Mouse (Mus musculus) megakaryocyte-erythroid progenitor cell, adult 5-6 weeks (primary cell): ENCODE results near the gene Fgd2. TPM values are rescaled to one million over a fixed set of nuclear protein-coding genes. Genes with fewer than 3 reads are reported as not detected.
A peak's percentile ranks its signal among the peaks of the same experiment; 100 is the strongest.
"Not testable (repeated sequence)": the region's sequence is repeated elsewhere in the genome, so short reads cannot be mapped to it uniquely, and the experiment has no call there.

Experiments
- ATAC-seq: replicated peaks from 2 replicates; pipeline ENCODE4 v1.8.0; 2016; ENCODE audit warnings: mild to moderate bottlenecking, inconsistent platforms; ENCODE audit not compliant: severe bottlenecking, poor library complexity, low FRiP score, low TSS enrichment
- total RNA-seq, 2 experiments: library from RNA; stranded (forward) in 1 of 2; stranded (reverse) in 1 of 2; fragments of 200-1000, 215-1000 nt in 1 of 2; fragments of >200 nt in 1 of 2; fragmentation: Nextera tagmentation in 1 of 2; gene quantifications; 2 replicates each; pipeline ENCODE4 v1.2.3; 2014 to 2017

Gene Fgd2
- total RNA-seq, 2 experiments from 2014 or later: 2.7 to 3.4 TPM

DNA sequence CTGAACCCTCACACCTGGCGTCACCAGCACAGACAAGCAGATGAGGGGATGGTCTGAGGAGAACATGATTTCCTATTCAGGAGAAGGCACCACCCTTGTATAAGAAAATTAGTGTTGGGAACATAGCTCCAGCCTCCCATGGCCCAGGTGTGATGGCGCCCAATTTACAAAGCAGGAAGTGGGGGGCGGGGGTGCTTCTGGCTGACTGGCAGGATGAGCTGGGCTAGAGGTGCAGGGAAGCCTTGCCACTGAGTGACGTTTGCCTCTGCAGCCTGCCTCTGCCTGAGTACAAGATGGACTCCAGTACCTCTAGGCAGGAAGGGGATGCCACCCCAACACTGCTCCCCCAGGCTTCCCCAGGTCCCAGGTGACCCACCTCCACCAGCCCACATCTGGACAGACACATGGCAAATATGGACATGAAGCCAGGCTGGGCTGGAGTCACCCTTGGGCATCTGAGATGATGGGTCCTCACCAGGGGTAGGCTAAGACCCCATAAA, 28.5 kb upstream of the Fgd2 start:
- no peak for ATAC-seq

DNA sequence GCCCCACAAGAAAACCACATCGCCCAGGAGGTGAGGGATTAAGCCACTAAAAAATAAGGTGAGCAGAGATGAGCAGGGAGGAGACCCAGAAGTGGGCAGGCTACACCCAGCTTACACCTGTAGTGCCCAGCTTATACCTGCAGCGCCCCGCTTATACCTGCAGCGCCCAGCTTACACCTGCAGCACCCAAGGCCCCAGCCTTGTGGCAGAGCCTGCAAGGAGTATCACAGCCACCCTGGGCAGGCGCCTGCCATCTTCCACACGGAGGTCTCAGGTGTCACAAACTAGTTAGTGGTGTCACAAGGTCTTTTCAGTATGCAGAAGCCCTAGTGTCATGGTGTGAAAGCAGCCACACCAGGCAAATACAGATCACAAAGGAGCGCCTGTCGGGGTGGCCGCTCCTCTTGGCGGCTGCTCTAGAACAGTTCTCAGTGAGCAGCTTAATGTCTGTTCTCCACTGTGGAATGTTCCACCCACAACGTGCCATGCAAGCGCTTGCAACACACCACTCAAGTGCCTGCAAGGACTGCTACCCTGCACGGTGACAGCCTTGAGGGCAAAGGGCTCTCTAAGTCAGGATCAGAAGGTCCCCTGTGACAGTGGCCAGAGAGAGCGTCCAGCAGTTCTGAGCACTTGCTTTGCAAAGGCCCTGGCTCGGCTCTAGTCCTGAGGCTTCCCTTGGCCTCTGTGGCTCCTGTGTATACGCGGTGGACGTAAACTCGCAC, 24.3 kb upstream of the Fgd2 start:
- no peak for ATAC-seq

DNA sequence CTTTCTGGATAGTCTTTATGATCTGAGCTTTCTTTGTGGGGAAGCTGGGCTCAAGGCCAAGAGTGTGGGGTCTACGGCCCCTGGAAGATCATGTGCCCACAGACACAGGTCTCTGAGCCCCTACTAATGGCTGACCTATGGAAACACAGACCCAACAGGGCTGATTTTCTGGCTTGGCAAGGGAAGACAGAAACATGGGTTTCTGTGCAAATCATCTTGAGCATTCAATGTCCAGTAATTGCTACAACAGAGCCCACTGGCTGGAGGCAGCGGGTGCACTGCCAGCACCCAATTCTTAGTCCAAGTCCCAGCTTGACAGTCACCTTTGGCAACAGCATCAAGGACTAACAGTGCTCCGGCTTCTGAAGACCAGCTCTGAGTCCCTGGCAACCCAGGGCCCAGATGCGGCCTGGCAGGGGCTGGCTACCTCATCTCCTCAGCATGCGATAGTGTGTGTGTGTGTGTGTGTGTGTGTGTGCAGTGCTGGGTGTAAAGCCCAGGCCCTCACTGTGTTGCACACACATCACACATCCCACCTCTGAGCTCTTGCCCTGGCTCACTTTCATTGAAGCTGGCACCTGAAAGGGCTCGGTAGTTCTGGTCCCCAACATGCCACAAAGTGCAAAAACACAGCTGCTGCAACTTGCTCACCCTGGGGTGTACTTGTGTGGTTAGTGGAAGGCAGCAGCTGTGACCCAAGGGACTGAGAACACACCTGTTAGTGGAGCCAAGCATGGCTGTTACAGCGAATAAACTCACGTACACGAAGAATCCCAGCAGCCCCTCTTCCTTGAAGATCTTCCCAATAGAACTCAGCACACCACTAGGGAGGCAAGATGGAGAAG, 22.5 kb upstream of the Fgd2 start:
- no peak for ATAC-seq

DNA sequence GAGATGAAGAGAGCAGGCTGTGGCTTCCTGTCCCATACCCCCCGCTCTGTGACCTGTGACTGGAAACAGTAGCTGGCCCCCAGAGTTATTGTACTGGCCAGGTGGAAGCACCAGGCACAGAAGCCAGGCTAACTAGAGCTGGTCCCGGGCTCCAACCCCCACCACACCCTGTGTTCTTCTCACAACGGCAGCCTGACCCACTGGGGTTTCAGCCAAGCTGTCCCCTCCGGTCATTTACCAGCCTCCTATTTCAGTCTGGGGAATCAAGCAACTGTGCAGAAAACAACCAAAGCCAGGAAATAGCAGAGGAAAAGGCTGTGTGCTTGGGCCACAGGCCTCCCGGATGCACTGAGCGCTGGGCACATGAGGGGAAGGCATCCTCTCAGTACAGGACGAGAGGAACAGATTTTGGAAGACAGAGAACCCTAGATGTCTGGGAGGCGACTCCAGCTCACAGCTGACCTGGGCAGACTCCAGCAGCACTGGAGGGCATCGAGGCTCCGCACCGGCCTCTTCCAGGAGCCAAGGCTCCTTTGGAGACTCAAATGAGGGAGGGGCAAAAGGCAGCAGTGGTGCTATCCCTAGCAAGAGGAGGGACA, 21.4 kb upstream of the Fgd2 start:
- ATAC-seq: no peak

DNA sequence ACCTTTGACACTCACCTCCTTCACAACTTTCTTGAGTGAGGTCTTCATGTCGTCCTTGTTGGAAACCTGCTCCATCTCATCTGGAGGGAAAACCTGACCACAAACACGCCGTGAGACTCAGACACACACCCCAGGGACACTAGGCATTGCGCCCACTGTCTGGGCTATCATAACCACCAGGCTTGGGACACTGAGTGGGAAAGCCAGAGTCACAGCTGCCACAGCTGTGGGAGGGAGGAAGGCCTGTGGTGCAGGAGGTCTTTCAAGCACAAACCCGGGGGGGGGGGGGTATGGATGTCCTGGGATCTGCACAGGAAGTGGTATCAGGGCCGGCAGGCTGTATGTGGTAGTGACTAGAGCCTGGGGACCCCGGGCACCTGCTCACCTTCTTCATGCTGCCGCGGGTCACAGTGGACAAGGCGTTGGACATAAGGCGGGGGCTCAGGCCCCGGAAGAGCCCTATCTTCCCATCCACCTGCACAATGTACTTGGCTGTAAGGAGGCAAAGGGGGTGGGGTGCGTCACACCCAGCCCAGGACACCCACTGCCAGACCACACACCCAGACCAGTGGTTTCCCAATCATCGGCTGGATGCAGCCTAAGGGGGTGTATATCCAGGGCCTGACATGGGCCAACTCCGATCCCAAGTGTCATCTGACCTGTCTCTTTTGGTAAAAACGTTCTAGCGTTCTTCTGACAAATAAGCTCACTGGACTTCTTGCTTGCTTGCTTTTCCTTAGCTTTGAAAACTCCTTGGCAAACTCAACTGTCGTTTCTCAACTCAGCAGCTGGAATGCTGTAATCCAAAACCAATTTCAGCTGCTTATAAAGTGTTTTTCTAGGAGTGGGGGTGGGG, 20.1 kb upstream of the Fgd2 start:
- no peak for ATAC-seq

DNA sequence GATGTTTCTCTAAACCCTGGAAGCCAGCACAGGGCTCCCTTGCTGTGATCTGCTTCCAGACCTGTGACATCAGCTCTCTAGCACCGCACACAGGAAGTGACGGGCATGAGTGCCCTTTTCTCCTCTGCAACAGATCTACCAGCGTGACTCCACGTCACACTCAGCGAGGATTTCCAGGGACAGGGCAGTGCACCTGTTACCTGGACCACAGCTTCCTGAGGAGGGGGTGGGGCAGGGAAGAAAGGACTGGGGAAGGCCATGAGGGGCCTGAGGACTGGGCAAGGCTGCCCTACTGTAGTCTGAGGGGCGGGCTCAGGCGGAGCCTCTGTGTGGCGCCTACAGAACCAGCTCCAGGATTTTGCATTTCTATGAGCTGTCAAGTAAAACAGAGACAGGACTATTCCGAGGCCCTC, 19.1 kb upstream of the Fgd2 start:
- peak; percentile 36; the same call in 1 of the 2 replicates for ATAC-seq

DNA sequence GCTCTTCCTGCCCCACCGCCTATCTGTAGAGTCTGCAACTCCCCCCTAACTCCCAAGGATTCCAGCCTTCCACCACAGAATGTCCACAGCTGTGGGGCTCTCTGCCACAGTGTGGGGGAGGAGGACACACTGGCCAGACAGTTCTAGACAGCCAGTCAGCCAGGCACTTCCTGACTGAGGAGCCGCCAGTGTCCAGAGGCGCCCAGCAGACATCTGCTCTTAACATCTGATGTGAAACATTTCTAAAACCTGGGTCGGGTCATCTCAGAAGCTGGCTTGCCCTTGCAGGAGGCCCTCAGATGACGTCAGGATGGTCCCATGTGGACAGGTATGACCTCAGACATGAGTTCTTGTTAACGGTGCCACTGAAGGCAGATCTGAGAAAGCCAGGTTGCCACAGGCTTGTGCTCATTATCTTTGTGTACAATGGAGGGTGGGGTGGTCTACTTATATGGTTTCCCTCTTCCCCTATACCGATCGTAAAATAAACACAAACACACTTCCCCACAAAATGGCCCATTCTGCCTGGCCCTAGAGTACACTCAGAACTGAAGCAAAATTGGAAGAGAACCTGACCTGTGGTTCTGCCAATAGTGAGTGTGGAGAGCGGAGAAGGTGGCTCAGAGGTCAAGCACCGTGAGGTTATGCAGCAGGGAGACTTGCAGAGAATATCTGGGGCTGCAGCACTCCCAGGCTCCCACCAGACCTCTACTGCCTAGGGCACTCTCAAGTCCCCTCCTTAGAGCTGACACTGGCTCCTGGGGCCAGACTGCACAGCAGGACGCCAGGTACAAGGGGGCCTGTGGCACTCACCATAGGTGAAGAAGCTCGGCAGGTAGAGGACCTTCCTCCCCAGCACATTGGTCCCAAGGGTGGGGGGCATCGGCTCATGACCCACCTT, 18.5 kb upstream of the Fgd2 start:
- ATAC-seq: no peak

DNA sequence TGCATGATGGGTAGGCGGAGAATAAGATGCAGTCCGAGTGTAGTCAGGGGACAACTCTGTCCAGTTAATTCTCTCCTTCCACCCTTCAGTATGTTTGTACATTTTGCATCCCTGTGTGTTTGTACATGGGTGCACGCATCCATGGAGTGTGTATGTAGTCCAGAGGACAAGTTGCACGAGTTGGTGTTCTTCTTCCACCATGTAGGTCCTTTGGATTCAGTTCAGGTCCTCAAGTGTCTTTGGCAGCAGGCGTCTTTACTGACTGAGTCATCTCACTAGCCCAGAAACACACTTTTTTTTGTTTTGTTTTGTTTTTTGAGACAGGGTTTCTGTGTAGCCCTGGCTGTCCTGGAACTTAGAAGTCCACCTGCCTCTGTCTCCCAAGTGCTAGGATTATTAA, 17.5 kb upstream of the Fgd2 start:
- no peak for ATAC-seq

DNA sequence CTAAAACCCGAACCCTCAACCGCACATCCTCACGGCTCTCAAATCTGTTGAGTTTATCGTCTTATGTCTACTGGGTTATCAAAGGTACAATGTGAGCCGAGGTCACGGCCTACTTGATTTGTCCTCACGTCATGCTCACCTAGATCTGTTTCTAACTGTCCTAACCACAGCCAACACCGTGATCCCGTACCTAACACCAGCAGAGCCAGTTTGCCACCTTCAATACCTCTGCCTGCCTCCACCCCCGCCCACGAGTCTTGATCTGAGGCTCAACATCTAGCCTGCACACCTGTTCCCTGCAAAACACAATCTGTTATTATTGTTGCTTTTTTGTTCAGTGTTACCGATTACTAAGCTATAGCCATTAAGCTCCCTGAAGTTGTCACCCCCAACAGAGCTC, 15.4 kb upstream of the Fgd2 start:
- no peak for ATAC-seq

DNA sequence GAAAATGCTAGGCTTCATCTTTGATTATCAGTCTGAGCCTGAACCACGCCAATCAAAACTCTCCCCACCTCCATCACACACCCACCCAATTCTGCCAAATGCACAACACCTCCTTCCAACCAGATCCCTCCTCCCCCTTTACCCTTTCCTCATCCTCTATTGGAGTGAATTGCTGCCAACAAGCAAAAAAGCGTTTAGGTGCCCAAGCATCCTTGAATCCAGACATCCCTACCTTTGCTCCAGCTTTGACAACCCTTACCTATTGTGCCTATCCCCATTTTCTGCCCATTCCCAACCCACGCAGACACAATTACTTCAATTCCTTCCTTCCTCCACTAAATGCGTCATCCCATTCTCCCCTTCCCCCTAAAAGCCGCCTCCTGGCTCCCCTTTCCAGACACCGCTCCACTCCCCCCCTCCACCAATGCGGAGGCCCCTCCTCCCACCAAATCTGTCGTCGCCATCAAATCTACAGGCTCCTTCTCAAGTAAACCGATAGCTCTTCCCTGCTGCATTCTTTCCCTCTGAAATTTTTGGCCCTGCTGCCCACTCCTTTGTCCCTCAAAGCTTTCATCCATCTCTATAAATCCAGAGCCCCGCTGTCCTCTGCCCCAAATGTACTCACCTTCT, 14.1 kb upstream of the Fgd2 start:
- no peak for ATAC-seq

DNA sequence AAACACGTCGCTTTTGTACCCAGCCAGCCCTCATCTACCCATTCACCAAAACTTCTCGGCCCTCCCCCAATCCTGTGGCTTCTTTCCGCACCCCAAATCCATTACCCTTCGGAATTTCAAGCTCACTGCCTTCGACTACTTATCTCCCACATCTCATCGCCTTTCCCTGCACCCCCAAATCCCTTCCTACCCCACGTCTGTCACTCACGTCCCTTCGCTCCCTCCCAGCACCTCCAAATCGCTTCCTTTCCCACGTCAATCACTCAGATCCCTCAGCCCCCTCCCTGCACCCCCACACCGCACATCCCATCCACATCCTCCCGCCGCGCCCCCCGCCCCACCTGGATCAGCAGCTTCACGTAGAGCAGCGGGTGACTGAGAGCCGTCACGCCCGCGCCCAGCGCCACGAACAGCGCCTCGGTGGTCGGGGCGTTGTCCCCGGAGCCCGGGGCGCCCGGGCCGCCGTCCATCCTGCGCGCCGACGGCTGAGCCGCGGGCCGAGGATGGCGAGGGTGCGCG, 13.5 kb upstream of the Fgd2 start:
- ATAC-seq: no peak

DNA sequence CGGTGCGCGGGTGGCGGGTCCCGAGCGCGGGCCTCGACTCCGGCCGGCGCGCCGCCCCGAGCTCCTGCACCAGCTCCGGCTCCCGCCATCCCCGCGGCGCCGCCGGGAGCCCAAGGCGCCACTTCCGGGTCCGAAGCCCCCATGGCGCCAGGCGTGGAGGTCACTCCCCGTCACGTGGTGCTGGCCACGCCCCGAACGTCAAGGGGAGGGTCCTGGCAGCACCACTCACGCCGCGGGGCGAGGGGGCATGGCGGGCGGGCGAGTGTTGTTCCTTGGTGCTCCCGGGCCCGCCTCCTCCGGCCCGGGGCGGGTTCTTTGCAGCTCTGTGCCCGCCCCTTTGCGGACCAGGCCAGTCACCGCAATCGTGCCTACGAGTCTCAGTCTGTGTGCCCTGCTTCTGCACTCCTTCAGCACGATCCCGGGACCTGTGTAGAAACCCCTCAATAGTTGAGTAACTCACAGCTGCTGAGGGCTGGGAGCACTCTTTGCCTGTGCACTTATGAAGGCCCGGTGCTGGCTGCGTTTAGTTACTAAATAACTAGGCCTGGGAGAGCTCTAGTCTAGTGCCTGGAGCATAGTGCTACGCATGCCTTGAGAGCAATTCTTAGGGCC, 13.0 kb upstream of the Fgd2 start, which contains the start of gene Mtch1:
Mtch1 (minus strand) TSS at position 290 of the 612 bp plus-strand sequence.
- peak; percentile 99 for ATAC-seq

DNA sequence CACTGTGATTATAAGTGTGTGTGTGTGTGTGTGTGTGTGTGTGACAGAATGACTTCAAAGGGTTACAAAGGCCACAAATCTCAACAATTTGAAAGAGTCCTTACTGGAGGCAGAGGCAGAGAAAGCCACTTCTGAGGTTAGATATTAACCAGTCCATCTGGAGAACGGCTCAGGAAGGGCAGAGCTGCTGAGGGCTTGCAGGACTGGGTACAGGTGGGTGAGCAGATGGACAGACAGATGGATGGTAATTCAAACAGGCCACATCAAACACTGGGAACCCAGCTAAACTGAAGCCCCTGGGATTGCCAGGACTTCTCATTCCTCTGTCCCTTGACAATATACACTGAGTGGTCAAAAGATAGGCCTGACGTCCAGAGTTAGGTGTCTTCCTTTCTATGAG, 11.7 kb upstream of the Fgd2 start:
- ATAC-seq: no peak

DNA sequence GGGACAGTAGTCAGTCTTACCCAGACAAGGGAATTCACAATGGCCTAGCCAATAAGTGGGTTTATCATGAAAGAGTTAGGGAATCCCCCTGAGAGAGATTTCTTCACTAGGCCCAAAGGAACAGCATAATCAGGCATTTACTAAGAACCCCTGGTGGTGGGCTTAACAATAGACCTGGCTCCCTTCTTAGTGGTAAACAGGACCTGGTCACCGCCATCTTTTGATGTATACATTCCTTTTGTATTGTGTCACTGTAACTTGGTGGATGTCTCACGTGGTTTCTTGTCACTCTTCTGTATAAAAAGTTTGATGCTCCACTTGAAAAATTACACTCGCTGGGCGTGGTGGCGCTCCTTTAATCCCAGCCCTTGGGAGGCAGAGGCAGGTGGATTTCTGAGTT, 9.7 kb upstream of the Fgd2 start:
- ATAC-seq: not testable (repeated sequence)

DNA sequence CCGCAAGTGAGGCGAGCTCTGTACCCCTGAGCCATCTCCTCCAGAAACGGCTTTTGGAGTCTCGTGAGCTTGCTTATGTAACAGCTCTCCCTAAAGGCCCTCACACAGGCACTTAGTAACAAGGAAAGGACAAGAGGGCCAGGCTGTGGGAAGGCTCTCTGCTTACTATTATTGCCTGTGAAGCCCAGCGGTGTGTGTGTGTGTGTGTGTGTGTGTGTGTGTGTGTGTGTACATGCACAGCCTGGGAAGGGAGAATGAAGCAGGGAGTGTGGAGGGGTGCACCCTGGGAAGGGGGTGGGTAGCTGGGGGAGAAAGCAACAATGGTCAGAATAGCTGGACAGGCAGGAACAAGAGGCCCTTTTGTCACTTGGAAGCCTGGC, 5.3 kb upstream of the Fgd2 start:
- no peak for ATAC-seq

DNA sequence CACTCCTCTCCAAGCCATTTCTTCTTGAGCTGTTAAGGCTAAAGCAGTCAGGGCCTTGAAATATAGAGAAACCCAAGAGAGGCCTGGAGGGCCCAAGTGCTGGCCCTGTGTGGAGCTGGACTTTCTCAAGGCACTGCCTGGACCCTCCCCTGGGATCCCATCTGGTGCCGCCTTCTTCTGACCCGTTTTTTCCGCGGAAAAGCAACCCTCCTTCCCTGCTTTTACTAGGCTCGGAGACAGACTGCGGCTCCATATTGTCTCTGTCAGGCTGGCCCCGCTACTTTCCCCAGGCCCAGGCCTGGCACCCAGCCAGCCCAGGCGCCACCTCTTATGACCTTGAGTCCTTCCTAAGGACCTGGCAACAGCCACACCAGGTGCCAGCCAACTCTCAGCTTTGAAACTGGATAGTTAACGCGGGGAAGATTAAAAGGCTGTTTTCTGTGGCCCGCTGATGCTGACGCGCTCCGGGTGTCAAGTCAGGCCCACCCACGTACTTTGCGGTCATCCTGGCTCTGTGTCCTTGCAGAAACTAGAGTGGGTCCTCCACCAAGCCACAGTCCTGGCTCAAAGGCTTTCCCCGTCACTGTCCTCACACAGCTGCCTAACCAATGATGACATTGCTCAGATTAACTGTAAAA, 4.8 kb upstream of the Fgd2 start:
- ATAC-seq: no peak

DNA sequence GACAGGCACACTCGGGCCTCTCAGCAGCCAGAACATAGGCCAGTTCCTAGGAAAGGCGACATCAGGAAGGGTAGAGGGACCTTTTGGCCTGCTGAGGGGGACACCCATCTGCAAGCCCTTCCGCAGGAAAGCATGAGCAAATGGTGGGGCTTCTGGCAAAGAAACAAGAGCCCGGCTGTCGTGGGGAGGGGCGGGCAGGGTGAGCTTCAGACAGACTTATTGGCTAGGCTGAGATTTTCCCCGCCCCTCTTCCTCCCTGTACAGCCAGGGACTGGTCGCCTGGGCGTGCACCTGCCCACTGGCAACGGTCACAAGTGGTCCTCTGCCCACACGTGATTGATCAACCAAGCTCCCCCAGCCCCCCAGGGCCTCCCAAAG, 4.2 kb upstream of the Fgd2 start:
- no peak for ATAC-seq
